Mouse (Mus musculus): Measurements from ENCODE around the gene Rapgef1.

- no peak for TF ChIP-seq CHD2 (IDR thresholded peaks at IDR 0.05; ENCODE audit: low read depth, low read length)
- no peak for TF ChIP-seq ZC3H11A (IDR thresholded peaks at IDR 0.05; ENCODE audit: borderline replicate concordance, low read depth, low read length)
- TF ChIP-seq HCFC1 (IDR thresholded peaks at IDR 0.05; ENCODE audit: borderline replicate concordance, insufficient read depth, low read length): no peak
- TF ChIP-seq MAFK (IDR thresholded peaks at IDR 0.05; ENCODE audit: insufficient read depth, low read depth, low read length): no peak
Measured at GRCm38 (mm10) chr2:29741207-29741606, 121.7 kb downstream of the Rapgef1 start.

Measured in ES-E14 (cell line).